ENCODE assay signal across 30 mouse cellular contexts in the genomic region with DNA sequence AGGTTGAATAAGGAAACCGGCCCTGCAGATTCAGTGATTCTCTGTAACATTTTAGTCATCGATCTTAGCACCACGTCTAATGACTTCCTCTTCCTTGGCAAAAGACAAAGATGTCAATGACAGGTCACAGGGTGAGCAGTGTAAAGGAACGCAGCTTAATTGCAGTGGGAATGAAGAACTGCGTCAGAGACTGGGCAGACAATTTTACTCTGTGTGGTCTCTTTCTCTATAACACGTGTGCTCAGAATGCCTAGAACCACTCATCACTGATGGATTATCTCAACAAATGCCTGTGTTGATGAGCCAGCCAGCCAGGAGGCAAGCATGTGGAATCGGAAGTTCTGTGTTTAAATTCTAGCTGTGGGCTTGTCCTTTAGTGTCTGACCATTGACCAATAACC. TPM values are rescaled to one million over a fixed set of nuclear protein-coding genes. Genes with fewer than 3 reads are reported as not detected.
"Had no signal": no experiment of that assay in that cellular context is flagged by ENCODE, and none has a peak within 500 bp of the region (broad histone marks: within the 10 kb centered on the region; RNA-seq: fewer than 3 reads in every experiment).

No protein-coding gene starts in this region.

- H3K9ac ChIP-seq: intestine, embryonic 15.5 days; kidney, embryonic 15.5 days; limb, embryonic 13.5 days; liver, embryonic 12.5 days; liver, embryonic 15.5 days; midbrain, embryonic 13.5 days; neural tube, embryonic 13.5 days; stomach, embryonic 15.5 days had no signal

- H3K36me3 ChIP-seq: intestine, embryonic 15.5 days; kidney, embryonic 15.5 days; limb, embryonic 10.5 days; limb, embryonic 13.5 days; liver, embryonic 12.5 days; liver, embryonic 15.5 days; midbrain, embryonic 10.5 days; midbrain, embryonic 13.5 days; neural tube, embryonic 13.5 days; stomach, embryonic 15.5 days had no signal

- ATAC-seq: intestine, embryonic 15.5 days; liver, embryonic 12.5 days; midbrain, embryonic 13.5 days; midbrain, embryonic 16.5 days had no signal

- DNase-seq: kidney, adult 11 months; kidney, adult 8-10 months; kidney, postnatal 10 days; kidney, postnatal 36 days; liver; lung, adult 18-20 months; lung, postnatal 14 days; retina, postnatal 1 day; right cerebral cortex, postnatal 25 days; spleen, adult 18-20 months; thymus, adult 2 months; thymus, postnatal 14 days had no signal

- H3K4me3 ChIP-seq: intestine, embryonic 15.5 days; kidney, embryonic 15.5 days; limb, embryonic 10.5 days; limb, embryonic 13.5 days; liver, embryonic 12.5 days; liver, embryonic 15.5 days; megakaryocyte, embryonic 14.5 days; midbrain, embryonic 10.5 days; midbrain, embryonic 13.5 days; myocyte; neural tube, embryonic 13.5 days; stomach, embryonic 15.5 days had no signal

- H3K4me1 ChIP-seq: intestine, embryonic 15.5 days; kidney, embryonic 15.5 days; liver, embryonic 12.5 days; liver, embryonic 15.5 days; megakaryocyte, embryonic 14.5 days; midbrain, embryonic 13.5 days; neural tube, embryonic 13.5 days; stomach, embryonic 15.5 days had no signal

- H3K4me2 ChIP-seq: intestine, embryonic 15.5 days; kidney, embryonic 15.5 days; limb, embryonic 13.5 days; liver, embryonic 12.5 days; liver, embryonic 15.5 days; midbrain, embryonic 13.5 days; neural tube, embryonic 13.5 days; stomach, embryonic 15.5 days had no signal

- H3K9me3 ChIP-seq: intestine, embryonic 15.5 days; kidney, embryonic 15.5 days; limb, embryonic 10.5 days; limb, embryonic 13.5 days; liver, embryonic 12.5 days; liver, embryonic 15.5 days; megakaryocyte, embryonic 14.5 days; midbrain, embryonic 10.5 days; midbrain, embryonic 13.5 days; neural tube, embryonic 13.5 days; stomach, embryonic 15.5 days had no signal

- H3K27me3 ChIP-seq: intestine, embryonic 15.5 days; kidney, embryonic 15.5 days; limb, embryonic 13.5 days; liver, embryonic 12.5 days; liver, embryonic 15.5 days; midbrain, embryonic 13.5 days; neural tube, embryonic 13.5 days; stomach, embryonic 15.5 days had no signal

- H3K27ac ChIP-seq: intestine, embryonic 15.5 days; kidney, embryonic 15.5 days; limb, embryonic 10.5 days; limb, embryonic 13.5 days; liver, embryonic 12.5 days; liver, embryonic 15.5 days; midbrain, embryonic 10.5 days; midbrain, embryonic 13.5 days; neural tube, embryonic 13.5 days; stomach, embryonic 15.5 days had no signal

RNA-seq across cellular contexts. Expression of gene Izumo1r, which starts 28.2 kb away (rescaled TPM):
- total RNA-seq: layer of hippocampus, adult 8-10 months; layer of hippocampus, postnatal 14 days; left cerebral cortex, adult 8-10 months; left cerebral cortex, postnatal 14 days; monocyte, adult 5-6 weeks had no signal
- polyA plus RNA-seq: intestine, embryonic 15.5 days; limb, embryonic 10.5 days; liver, embryonic 12.5 days; liver, embryonic 15.5 days; midbrain, embryonic 10.5 days; midbrain, embryonic 13.5 days; midbrain, embryonic 16.5 days; myocyte; neural tube, embryonic 13.5 days; stomach, embryonic 15.5 days had no signal
